Mouse (Mus musculus): ENCODE data around the gene Cdhr3. TPM values are rescaled to one million over a fixed set of nuclear protein-coding genes. Genes with fewer than 3 reads are reported as not detected.
"Not testable (repeated sequence)": the region's sequence is repeated elsewhere in the genome, so short reads cannot be mapped to it uniquely, and the experiment has no call there.

Cdhr3 gene
- total and polyA plus RNA-seq, 2 experiments from 2014 or later: 1.2 TPM; not detected in 1

- WGBS: 61% methylated on average over 8 of the region's 8 CpGs
- no peak overlapping the region for H3K4me2 ChIP-seq (ENCODE audit: low read depth, low read length)
- TF ChIP-seq CTCF (IDR thresholded peaks at IDR 0.05; ENCODE audit: low read depth) (no peak), EP300 (IDR thresholded peaks at IDR 0.05; ENCODE audit: low read depth) (no peak)
- no peaks in the 10 kb centered on the region for H3K27me3 ChIP-seq (ENCODE audit: control insufficient read depth, insufficient read depth, low read length)
- H3K9ac ChIP-seq (replicated peaks; ENCODE audit: low read depth, low read length): no peak overlapping the region
- ATAC-seq (ENCODE audit: insufficient read depth, low read depth) (no peak), DNase-seq (ENCODE audit: low spot score) (no peak)
- H3K4me3 ChIP-seq (ENCODE audit: low read depth, low read length): no peak overlapping the region
- no peaks in the 10 kb centered on the region for H3K36me3 ChIP-seq (replicated peaks; ENCODE audit: control insufficient read depth, insufficient read depth, low read length)
- no peaks in the 10 kb centered on the region; the same call in 1 of the 2 replicates for H3K4me1 ChIP-seq (ENCODE audit: control insufficient read depth, insufficient read depth)
- no peak overlapping the region for H3K27ac ChIP-seq (ENCODE audit: low read depth)
- H3K9me3 ChIP-seq (replicated peaks; ENCODE audit: control insufficient read depth, low read length): no peaks in the 10 kb centered on the region
Observed at GRCm38 (mm10) chr12:33003339-33003965, 89.2 kb downstream of the Cdhr3 start.

GRCm38 (mm10) chr12:33000402-33000801 is 92.3 kb downstream of the Cdhr3 start:
- Histone ChIP-seq H3K4me2 (ENCODE audit: low read depth, low read length) (no peak overlapping the region), H3K4me1 (ENCODE audit: control insufficient read depth, insufficient read depth) (peaks cover 12% of the 10 kb centered on the region), H3K36me3 (replicated peaks; ENCODE audit: control insufficient read depth, insufficient read depth, low read length) (no peaks in the 10 kb centered on the region), H3K9me3 (replicated peaks; ENCODE audit: control insufficient read depth, low read length) (no peaks in the 10 kb centered on the region), H3K9ac (replicated peaks; ENCODE audit: low read depth, low read length) (no peak overlapping the region), H3K27me3 (ENCODE audit: control insufficient read depth, insufficient read depth, low read length) (no peaks in the 10 kb centered on the region), H3K27ac (ENCODE audit: low read depth) (no peak overlapping the region), H3K4me3 (ENCODE audit: low read depth, low read length) (no peak overlapping the region)
- WGBS: 45% methylated on average over 4 of the region's 4 CpGs
- DNase-seq (ENCODE audit: low spot score) (peak; percentile 23), ATAC-seq (ENCODE audit: insufficient read depth, low read depth) (no peak)
- no peak for TF ChIP-seq EP300 (IDR thresholded peaks at IDR 0.05; ENCODE audit: low read depth)
- no peak for TF ChIP-seq CTCF (IDR thresholded peaks at IDR 0.05; ENCODE audit: low read depth)

- H3K27ac ChIP-seq (ENCODE audit: low read depth); H3K27me3 ChIP-seq (ENCODE audit: control insufficient read depth, insufficient read depth, low read length); H3K9ac ChIP-seq (replicated peaks; ENCODE audit: low read depth, low read length); H3K4me2 ChIP-seq (ENCODE audit: low read depth, low read length); DNase-seq (ENCODE audit: low spot score); ATAC-seq (ENCODE audit: insufficient read depth, low read depth); H3K36me3 ChIP-seq (replicated peaks; ENCODE audit: control insufficient read depth, insufficient read depth, low read length); H3K4me3 ChIP-seq (ENCODE audit: low read depth, low read length); H3K9me3 ChIP-seq (replicated peaks; ENCODE audit: control insufficient read depth, low read length): not testable (repeated sequence)
- peaks cover 18% of the 10 kb centered on the region for H3K4me1 ChIP-seq (ENCODE audit: control insufficient read depth, insufficient read depth)
- 44% methylated on average over 3 of the region's 3 CpGs for WGBS
Observed at GRCm38 (mm10) chr12:32999778-33000177, 92.9 kb downstream of the Cdhr3 start.

DNA sequence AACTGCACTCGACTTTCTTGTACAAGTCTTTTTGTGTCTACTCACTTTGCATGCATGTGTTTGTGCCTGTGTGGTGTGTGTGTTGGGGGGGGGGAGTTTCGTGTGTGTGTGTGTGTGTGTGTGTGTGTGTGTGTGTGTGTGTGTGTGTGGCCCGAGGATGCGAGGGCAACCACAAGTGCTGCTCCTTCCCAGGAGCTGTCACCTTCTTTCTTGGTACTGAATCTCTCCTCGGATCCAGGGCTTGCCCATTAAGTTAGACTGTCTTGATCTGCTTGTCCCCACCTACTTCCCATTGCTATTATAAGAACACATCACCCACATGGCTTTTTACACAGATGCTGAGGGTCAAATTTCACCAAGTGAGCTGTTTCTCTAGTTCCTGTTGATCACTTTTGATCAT is 93.9 kb downstream of the Cdhr3 start:
- Histone ChIP-seq H3K4me3 (ENCODE audit: low read depth, low read length) (no peak overlapping the region), H3K36me3 (replicated peaks; ENCODE audit: control insufficient read depth, insufficient read depth, low read length) (no peaks in the 10 kb centered on the region), H3K27me3 (ENCODE audit: control insufficient read depth, insufficient read depth, low read length) (no peaks in the 10 kb centered on the region), H3K4me1 (ENCODE audit: control insufficient read depth, insufficient read depth) (peaks cover 25% of the 10 kb centered on the region), H3K9me3 (replicated peaks; ENCODE audit: control insufficient read depth, low read length) (no peaks in the 10 kb centered on the region), H3K9ac (replicated peaks; ENCODE audit: low read depth, low read length) (no peak overlapping the region), H3K27ac (ENCODE audit: low read depth) (no peak overlapping the region), H3K4me2 (ENCODE audit: low read depth, low read length) (no peak overlapping the region)
- DNase-seq (ENCODE audit: low spot score) (no peak), ATAC-seq (ENCODE audit: insufficient read depth, low read depth) (no peak)
- 53% methylated on average over 5 of the region's 5 CpGs for WGBS
- TF ChIP-seq CTCF (IDR thresholded peaks at IDR 0.05; ENCODE audit: low read depth): no peak
- no peak for TF ChIP-seq EP300 (IDR thresholded peaks at IDR 0.05; ENCODE audit: low read depth)

DNA sequence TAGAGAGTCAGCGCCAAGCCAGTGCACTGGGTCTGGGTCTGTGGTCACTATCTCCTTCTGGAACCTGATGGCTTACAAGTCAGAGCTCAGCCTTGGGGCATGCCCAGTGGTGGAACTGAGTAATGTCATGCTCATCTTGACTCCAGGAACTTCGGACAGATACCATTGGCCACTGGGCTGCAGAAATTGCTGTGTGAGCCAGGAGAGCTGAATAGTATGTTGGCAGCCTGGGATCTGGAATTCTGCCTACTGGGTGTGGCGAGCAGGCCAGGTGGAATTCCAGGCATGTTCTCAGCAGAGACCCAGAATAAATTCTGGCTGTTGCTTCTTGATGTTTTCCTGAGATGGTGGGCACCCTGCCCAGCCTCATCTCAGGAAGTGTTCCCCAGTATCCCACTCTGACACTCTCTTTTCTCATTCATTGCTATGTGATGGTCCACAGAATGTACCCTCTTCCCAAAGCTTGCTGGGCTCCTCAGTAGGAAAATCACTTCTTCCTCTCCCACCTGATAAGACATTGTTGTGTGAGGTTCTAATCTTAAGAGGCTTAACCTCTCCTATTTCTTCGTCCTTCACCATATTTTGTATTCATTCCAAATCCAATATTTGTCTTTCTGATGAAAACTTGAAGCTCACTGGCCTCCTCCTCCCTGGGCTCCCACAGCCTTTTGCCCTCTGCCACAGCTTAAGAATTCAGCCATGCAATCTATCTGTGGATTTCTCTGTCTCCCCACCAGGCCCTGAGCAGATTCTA is 97.4 kb downstream of the Cdhr3 start:
- Histone ChIP-seq H3K4me2 (ENCODE audit: low read depth, low read length) (no peak overlapping the region), H3K4me3 (ENCODE audit: low read depth, low read length) (no peak overlapping the region), H3K9ac (replicated peaks; ENCODE audit: low read depth, low read length) (no peak overlapping the region), H3K27ac (ENCODE audit: low read depth) (0 out of 2 replicates have a peak overlapping the region, but pooled peaks have one; percentile 11), H3K9me3 (replicated peaks; ENCODE audit: control insufficient read depth, low read length) (no peaks in the 10 kb centered on the region), H3K36me3 (replicated peaks; ENCODE audit: control insufficient read depth, insufficient read depth, low read length) (no peaks in the 10 kb centered on the region), H3K27me3 (ENCODE audit: control insufficient read depth, insufficient read depth, low read length) (no peaks in the 10 kb centered on the region), H3K4me1 (ENCODE audit: control insufficient read depth, insufficient read depth) (peaks cover 25% of the 10 kb centered on the region)
- 32% methylated on average over 4 of the region's 4 CpGs for WGBS
- peak; percentile 83 for ATAC-seq (ENCODE audit: insufficient read depth, low read depth)
- DNase-seq (ENCODE audit: low spot score): peak; percentile 51
- TF ChIP-seq CTCF (IDR thresholded peaks at IDR 0.05; ENCODE audit: low read depth): no peak
- no peak for TF ChIP-seq EP300 (IDR thresholded peaks at IDR 0.05; ENCODE audit: low read depth)
